ENCODE assay signal across 8 mouse cellular contexts in the genomic region with DNA sequence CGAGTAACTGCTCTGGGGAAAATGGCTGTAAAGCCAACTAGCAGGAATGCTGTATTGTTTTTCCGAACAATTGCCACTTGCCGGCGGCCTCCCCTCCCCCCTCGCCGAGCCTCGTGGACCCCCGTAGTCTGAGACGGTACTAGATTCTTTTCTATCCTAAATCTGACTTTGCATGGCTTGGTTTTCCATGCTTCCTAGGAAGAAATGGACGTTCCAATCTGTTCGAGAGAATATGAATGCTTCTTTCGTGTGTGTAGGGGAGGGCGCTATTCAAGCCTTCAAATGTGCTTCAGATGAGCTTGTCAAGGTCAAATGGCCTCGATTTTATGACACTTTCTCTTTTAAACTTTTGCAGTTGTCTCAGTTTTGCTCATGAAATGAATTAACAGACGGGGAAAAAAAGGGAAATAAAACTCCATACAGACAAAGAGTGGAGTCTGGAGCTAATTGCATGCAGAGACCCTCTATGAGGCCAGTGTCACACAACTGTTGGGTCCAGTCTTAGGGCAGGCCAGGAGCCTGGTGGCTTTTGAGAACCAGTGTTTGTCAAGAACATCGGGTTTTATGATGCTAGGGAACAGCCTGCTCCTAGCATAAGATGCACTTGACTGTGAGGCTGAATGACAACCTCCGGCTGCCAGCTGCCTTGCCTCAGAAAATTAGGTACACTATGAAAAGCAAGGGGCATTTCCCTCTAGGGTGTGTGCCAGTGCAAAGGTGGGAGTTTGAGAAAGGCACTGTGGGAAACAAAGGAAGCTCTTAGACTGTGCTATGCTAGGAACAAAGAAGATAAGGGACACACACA. TPM values are rescaled to one million over a fixed set of nuclear protein-coding genes. Genes with fewer than 3 reads are reported as not detected.
DNase-seq lines count a peak whose midpoint lies in the region; ATAC-seq and TF ChIP-seq lines count a peak whose summit lies in the region.

No protein-coding gene starts in this region.

- DNase-seq in lung, postnatal 4 days, result no peak
- peak; percentile 52 for DNase-seq in layer of hippocampus, adult 11-12 months (ENCODE audit: low spot score)
- DNase-seq in urinary bladder, postnatal 36 days (ENCODE audit: low spot score in 2 of 2), result no peak
- no peak for DNase-seq in adrenal gland, adult 8-10 months

- H3K36me3 ChIP-seq in lung, embryonic 15.5 days, result peaks cover 24% of the 10 kb centered on the region
- H3K36me3 ChIP-seq in forebrain, embryonic 12.5 days (replicated peaks), result peaks cover 20% of the 10 kb centered on the region
- H3K36me3 ChIP-seq in midbrain, embryonic 13.5 days, result peaks cover 21% of the 10 kb centered on the region

- peak overlapping the region; percentile 78 for H3K4me2 ChIP-seq in lung, embryonic 15.5 days
- peak overlapping the region; percentile 57 for H3K4me2 ChIP-seq in forebrain, embryonic 12.5 days
- peak overlapping the region; percentile 96 for H3K4me2 ChIP-seq in midbrain, embryonic 13.5 days (replicated peaks)

- no peak for ATAC-seq in lung, embryonic 15.5 days (ENCODE audit: borderline replicate concordance, extremely low read depth, low FRiP score, low TSS enrichment)
- no peak for ATAC-seq in forebrain, embryonic 12.5 days (ENCODE audit: low FRiP score)
- ATAC-seq in midbrain, embryonic 13.5 days, result no peak

- peaks cover 21% of the 10 kb centered on the region; the same call in 1 of the 2 replicates for H3K4me1 ChIP-seq in lung, embryonic 15.5 days
- H3K4me1 ChIP-seq in bone marrow macrophage, adult 2 months (ENCODE audit: control insufficient read depth, insufficient read depth, low read length), result peaks cover 15% of the 10 kb centered on the region
- peaks cover 29% of the 10 kb centered on the region for H3K4me1 ChIP-seq in forebrain, embryonic 12.5 days
- peaks cover 41% of the 10 kb centered on the region for H3K4me1 ChIP-seq in midbrain, embryonic 13.5 days (replicated peaks)

- H3K27me3 ChIP-seq in lung, embryonic 15.5 days, result no peaks in the 10 kb centered on the region
- no peaks in the 10 kb centered on the region for H3K27me3 ChIP-seq in forebrain, embryonic 12.5 days
- H3K27me3 ChIP-seq in midbrain, embryonic 13.5 days, result no peaks in the 10 kb centered on the region

- H3K4me3 ChIP-seq in lung, embryonic 15.5 days, result peak overlapping the region; percentile 95
- peak overlapping the region; percentile 98 for H3K4me3 ChIP-seq in bone marrow macrophage, adult 2 months (ENCODE audit: insufficient read depth, low read length)
- peak overlapping the region; percentile 95 for H3K4me3 ChIP-seq in forebrain, embryonic 12.5 days (replicated peaks)
- H3K4me3 ChIP-seq in midbrain, embryonic 13.5 days (replicated peaks), result peak overlapping the region; percentile 98

- no peaks in the 10 kb centered on the region for H3K9me3 ChIP-seq in lung, embryonic 15.5 days
- H3K9me3 ChIP-seq in forebrain, embryonic 12.5 days, result no peaks in the 10 kb centered on the region
- H3K9me3 ChIP-seq in midbrain, embryonic 13.5 days, result no peaks in the 10 kb centered on the region

- 6% methylated on average over 17 of the region's 17 CpGs for WGBS in lung, embryonic 15.5 days
- 11% methylated on average over 17 of the region's 17 CpGs for WGBS in forebrain, embryonic 12.5 days
- 10% methylated on average over 17 of the region's 17 CpGs for WGBS in midbrain, embryonic 13.5 days

- H3K27ac ChIP-seq in lung, embryonic 15.5 days, result peak overlapping the region; percentile 99
- H3K27ac ChIP-seq in bone marrow macrophage, adult 2 months (ENCODE audit: insufficient read depth, low read depth, low read length), result peak overlapping the region; percentile 97
- H3K27ac ChIP-seq in forebrain, embryonic 12.5 days, result peak overlapping the region; percentile 98
- H3K27ac ChIP-seq in midbrain, embryonic 13.5 days, result peak overlapping the region; percentile 99

- TF ChIP-seq POLR2A in bone marrow macrophage, adult 2 months (IDR thresholded peaks at IDR 0.05; ENCODE audit: borderline replicate concordance, low read depth, low read length), result no peak

- TF ChIP-seq CTCF in bone marrow macrophage, adult 2 months (IDR thresholded peaks at IDR 0.05; ENCODE audit: low read depth, low read length), result no peak

- H3K9ac ChIP-seq in lung, embryonic 15.5 days, result peak overlapping the region; percentile 74
- peak overlapping the region; percentile 100 for H3K9ac ChIP-seq in forebrain, embryonic 12.5 days
- peak overlapping the region; percentile 100 for H3K9ac ChIP-seq in midbrain, embryonic 13.5 days (replicated peaks)

RNA-seq across cellular contexts. Expression of a gene that starts 1.0 kb away (rescaled TPM):
- polyA plus RNA-seq in lung, embryonic 15.5 days (2015; fragmentation: Nextera tagmentation; extraction: Ambion mirVana), result 333 and 355 TPM in 2 replicates
- polyA plus RNA-seq in bone marrow macrophage, adult 2 months (2012; ENCODE audit: insufficient read depth, insufficient read length, missing spikeins), result 88.0 and 88.8 TPM in 2 replicates
- 475 and 476 TPM in 2 replicates for polyA plus RNA-seq in forebrain, embryonic 12.5 days (2016; fragmentation: Nextera tagmentation; extraction: Ambion mirVana)
- polyA plus RNA-seq in midbrain, embryonic 13.5 days (2015; fragmentation: Nextera tagmentation; extraction: Ambion mirVana), result 439 and 454 TPM in 2 replicates
- total RNA-seq in adrenal gland, adult 8-10 months (2022), result 100 to 1,000 TPM; 191 to 262 (median 238) TPM

RNA-seq across cellular contexts. Expression of a gene that starts 26.3 kb away (rescaled TPM):
- polyA plus RNA-seq in lung, embryonic 15.5 days (2015; fragmentation: Nextera tagmentation; extraction: Ambion mirVana), result 36.5 and 40.0 TPM in 2 replicates
- 15.7 and 18.3 TPM in 2 replicates for polyA plus RNA-seq in bone marrow macrophage, adult 2 months (2012; ENCODE audit: insufficient read depth, insufficient read length, missing spikeins)
- polyA plus RNA-seq in forebrain, embryonic 12.5 days (2016; fragmentation: Nextera tagmentation; extraction: Ambion mirVana), result 19.1 and 19.8 TPM in 2 replicates
- 14.4 and 18.7 TPM in 2 replicates for polyA plus RNA-seq in midbrain, embryonic 13.5 days (2015; fragmentation: Nextera tagmentation; extraction: Ambion mirVana)
- 10 to 100 TPM; 58.6 to 91.3 (median 75.3) TPM for total RNA-seq in adrenal gland, adult 8-10 months (2022)

RNA-seq across cellular contexts. Expression of a gene that starts 49.9 kb away (rescaled TPM):
- 179 and 194 TPM in 2 replicates for polyA plus RNA-seq in lung, embryonic 15.5 days (2015; fragmentation: Nextera tagmentation; extraction: Ambion mirVana)
- polyA plus RNA-seq in bone marrow macrophage, adult 2 months (2012; ENCODE audit: insufficient read depth, insufficient read length, missing spikeins), result 348 and 352 TPM in 2 replicates
- polyA plus RNA-seq in forebrain, embryonic 12.5 days (2016; fragmentation: Nextera tagmentation; extraction: Ambion mirVana), result 24.6 and 26.0 TPM in 2 replicates
- polyA plus RNA-seq in midbrain, embryonic 13.5 days (2015; fragmentation: Nextera tagmentation; extraction: Ambion mirVana), result 21.7 and 21.9 TPM in 2 replicates
- 100 to 1,000 TPM; 142 to 179 (median 157) TPM for total RNA-seq in adrenal gland, adult 8-10 months (2022)
